Mouse (Mus musculus) cortical plate, adult 2 months (tissue): Measurements from ENCODE around the gene Spin4. TPM values are rescaled to one million over a fixed set of nuclear protein-coding genes. Genes with fewer than 3 reads are reported as not detected.

Experiments used
- H3K27ac ChIP-seq: fragments of 200-500 bp; 2 replicates; pipeline ENCODE4 v1.5.1; 2012; ENCODE audit warnings: low read length, control low read depth, inconsistent platforms; ENCODE audit not compliant: insufficient read depth
- H3K4me1 ChIP-seq: fragments of 200-500 bp; 2 replicates; pipeline ENCODE4 v1.6.1; 2011; ENCODE audit warnings: low read length; ENCODE audit not compliant: control insufficient read depth, insufficient read depth
- H3K4me3 ChIP-seq: fragments of 200-500 bp; 2 replicates; pipeline ENCODE4 v1.5.1; 2011; ENCODE audit warnings: mild to moderate bottlenecking, low read length, control low read depth; ENCODE audit not compliant: insufficient read depth
- CTCF ChIP-seq: fragments of 200-500 bp; IDR thresholded peaks from 2 replicates; pipeline ENCODE4 v1.5.1; 2011; ENCODE audit warnings: mild to moderate bottlenecking, control low read depth, low read length; ENCODE audit not compliant: insufficient read depth; ENCODE audit errors: extremely low read depth
- POLR2A ChIP-seq: fragments of 200-500 bp; IDR thresholded peaks from 2 replicates; pipeline ENCODE4 v1.6.1; 2011; ENCODE audit warnings: mild to moderate bottlenecking, low read length, control low read depth; ENCODE audit not compliant: insufficient read depth; ENCODE audit errors: extremely low read depth
- polyA plus RNA-seq: library from polyadenylated mRNA; depleted of rRNA; stranded (reverse); fragments of >200 nt; gene quantifications from 2 replicates; pipeline ENCODE4 v1.2.3, GENCODE M21; 2012; rRNA removed

The Spin4 gene
- polyA plus RNA-seq: 0.42 and 0.44 TPM in 2 replicates

DNA sequence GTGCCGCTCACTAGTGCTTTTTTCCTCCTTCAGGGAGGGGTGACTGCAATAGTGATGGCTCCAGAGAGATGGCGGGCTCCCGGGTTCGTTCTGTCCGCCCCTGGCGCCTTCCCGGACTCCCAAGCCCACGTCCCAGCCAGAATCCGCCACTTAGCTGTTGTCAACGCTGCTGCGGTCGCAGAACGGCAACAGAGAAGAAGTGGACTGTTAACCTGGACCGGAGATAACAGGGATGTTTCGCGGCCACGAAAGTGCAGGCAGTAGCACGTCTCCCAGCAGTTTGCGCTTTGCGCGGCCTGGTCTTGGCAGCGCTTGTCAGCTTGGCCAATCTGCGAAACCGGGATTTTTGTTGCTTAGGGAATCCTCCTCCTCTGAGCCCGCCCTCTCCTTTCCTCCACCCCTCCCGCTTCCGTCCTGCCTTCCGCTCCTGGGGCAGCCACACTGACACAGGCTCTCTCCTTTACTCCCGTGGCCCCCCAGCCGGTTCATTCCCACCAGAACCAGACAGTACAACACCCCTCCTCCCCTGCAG, at the start of gene Spin4:
Gene Spin4 (minus strand): TSS at position 322 of the 532 bp plus-strand sequence.
- Histone ChIP-seq H3K4me1 (no peaks in the 10 kb centered on the region; the same call in 1 of the 2 replicates), H3K4me3 (peak within 1 kb of the TSS; percentile 68), H3K27ac (no peak within 1 kb of the TSS; the same call in 1 of the 2 replicates)
- TF ChIP-seq CTCF (no peak), POLR2A (peak; percentile 55; the same call in 1 of the 2 replicates)

DNA sequence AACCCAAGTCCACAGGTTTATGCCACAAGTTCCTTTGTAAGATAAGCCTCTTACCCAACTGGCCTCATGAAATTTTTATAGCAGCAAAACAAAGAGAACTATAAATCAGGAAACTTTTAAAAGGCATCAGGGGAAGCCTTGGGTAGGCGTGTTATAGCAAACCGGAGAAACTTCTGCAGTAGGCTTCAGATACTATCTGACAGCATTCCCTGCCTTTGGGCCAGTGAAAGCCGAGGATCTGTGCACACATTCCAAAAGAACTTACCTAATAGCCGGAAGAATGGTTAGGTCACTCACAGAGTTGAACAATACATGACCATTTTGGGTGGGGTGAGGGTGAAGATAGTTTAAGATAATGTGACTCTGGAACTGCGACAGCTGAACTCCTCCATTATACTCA, 1.4 kb upstream of the Spin4 start:
- Histone ChIP-seq H3K4me3 (no peak overlapping the region), H3K4me1 (no peaks in the 10 kb centered on the region; the same call in 1 of the 2 replicates), H3K27ac (no peak overlapping the region)
- no peak for TF ChIP-seq CTCF
- no peak for TF ChIP-seq POLR2A

DNA sequence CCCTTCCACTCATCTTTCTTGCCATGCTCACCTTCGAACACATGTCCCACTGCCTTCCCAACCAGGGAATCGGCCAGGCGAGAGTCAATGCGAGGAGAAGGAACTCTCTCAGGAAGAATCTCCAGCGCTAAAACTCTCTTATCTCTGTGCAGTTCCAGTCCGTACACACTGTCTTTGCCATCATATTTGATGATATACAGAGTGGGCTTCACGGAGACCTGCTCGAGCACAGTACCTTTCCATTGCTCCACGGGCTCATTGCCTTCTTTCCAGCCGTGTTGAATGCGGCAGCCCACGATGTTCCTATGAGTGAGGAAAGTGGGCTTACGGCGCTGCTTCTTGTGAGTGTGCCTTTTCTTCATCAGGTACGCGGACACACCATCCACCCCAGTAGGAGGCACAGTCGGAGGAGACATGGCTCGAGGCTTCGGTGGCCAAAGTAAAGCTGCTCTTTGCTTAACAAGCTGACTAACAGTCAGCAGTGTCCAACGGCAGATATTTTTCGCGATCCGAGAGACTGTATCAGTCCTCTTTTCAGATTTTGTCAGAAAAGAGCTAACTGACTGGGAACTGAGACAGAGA, 612 bp downstream of the Spin4 start:
- no peak overlapping the region; the same call in 1 of the 2 replicates for H3K27ac ChIP-seq
- TF ChIP-seq POLR2A (no peak), CTCF (no peak)
- H3K4me1 ChIP-seq: no peaks in the 10 kb centered on the region; the same call in 1 of the 2 replicates
- H3K4me3 ChIP-seq: peak overlapping the region; percentile 68

DNA sequence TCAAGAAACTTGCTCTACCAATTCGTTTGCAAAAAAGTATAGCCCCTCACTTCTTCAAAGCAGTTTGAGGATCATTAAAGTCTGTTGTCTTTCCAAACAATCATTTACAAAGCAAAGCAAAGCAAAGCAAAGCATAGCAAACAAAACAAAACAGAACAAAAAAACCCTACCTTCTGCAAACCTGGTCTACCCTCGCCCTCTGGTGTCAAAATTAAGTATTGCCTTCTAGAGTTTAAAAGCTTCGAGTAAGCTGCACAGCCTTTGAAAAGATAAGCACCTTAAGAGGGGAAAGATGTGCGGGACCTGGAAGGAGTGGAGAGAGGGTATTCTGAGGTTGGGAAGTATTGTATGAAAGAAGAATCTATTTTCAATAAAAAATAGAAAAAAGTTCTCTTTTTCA, 14.4 kb downstream of the Spin4 start:
- Histone ChIP-seq H3K4me1 (no peaks in the 10 kb centered on the region), H3K27ac (no peak overlapping the region), H3K4me3 (no peak overlapping the region)
- TF ChIP-seq POLR2A (no peak), CTCF (peak; percentile 29; the same call in 1 of the 2 replicates)

DNA sequence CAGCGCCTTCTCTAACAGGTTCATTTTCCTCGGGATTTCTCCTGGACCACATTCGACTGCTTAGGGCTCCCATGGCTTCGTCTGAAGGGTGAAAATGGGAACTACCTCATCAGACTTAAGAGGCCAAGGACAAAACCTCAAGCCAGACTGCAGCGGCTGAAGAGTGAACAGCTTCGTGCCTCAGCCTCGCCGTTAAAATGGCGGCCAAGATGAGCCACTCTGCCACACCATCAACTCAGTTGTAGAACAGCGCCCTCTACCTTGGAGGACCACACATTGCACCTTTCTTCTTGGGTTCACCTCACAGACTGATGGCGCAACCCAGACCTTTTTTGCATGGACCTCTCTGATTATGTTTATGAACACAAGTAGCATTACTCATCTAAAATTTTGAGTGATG, 27.6 kb downstream of the Spin4 start:
- H3K4me1 ChIP-seq: no peaks in the 10 kb centered on the region
- no peak for TF ChIP-seq CTCF
- no peak for TF ChIP-seq POLR2A
- no peak overlapping the region for H3K4me3 ChIP-seq
- H3K27ac ChIP-seq: no peak overlapping the region

DNA sequence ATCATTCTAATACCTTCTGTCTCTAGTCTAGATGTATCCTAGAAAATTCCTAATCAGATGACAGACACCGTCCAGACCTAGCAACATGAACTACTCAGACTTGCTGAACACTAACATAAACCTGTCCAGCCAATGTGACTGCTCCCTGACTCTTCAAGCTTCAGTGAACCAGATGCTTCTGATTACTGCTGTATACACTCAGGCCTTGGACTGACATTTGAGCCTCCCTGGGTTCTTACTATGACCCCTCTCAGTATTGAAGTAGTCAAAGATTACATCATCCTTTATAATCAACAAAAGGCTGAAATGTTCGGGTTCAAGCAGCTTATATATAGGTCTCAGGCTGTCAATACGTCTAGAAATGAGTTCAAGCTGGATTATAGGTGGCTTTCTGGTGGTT, 32.4 kb downstream of the Spin4 start:
- Histone ChIP-seq H3K4me1 (no peaks in the 10 kb centered on the region), H3K27ac (no peak overlapping the region), H3K4me3 (no peak overlapping the region)
- TF ChIP-seq CTCF: no peak
- no peak for TF ChIP-seq POLR2A

DNA sequence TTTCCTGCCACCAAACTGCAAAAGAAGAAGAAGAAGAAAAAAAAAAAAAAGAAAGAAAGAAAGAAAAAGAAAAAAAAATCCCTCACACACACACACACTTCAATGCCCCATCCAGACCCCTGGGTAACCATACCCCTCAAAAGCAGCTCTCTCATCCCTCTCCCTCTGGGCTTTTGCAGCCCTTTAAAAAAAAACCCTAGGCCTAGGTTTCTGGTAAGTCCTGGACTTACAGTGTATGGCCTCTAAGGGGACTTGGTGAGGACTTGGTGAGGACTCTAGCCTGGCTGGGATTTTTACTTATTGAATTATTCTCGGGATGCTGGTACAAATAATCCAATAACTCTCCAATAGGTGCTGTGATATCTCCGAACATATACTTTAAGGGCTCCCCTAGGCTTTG, 35.6 kb downstream of the Spin4 start:
- no peaks in the 10 kb centered on the region for H3K4me1 ChIP-seq
- H3K27ac ChIP-seq: no peak overlapping the region
- no peak for TF ChIP-seq POLR2A
- TF ChIP-seq CTCF: no peak
- H3K4me3 ChIP-seq: peak overlapping the region; percentile 54; the same call in 1 of the 2 replicates

DNA sequence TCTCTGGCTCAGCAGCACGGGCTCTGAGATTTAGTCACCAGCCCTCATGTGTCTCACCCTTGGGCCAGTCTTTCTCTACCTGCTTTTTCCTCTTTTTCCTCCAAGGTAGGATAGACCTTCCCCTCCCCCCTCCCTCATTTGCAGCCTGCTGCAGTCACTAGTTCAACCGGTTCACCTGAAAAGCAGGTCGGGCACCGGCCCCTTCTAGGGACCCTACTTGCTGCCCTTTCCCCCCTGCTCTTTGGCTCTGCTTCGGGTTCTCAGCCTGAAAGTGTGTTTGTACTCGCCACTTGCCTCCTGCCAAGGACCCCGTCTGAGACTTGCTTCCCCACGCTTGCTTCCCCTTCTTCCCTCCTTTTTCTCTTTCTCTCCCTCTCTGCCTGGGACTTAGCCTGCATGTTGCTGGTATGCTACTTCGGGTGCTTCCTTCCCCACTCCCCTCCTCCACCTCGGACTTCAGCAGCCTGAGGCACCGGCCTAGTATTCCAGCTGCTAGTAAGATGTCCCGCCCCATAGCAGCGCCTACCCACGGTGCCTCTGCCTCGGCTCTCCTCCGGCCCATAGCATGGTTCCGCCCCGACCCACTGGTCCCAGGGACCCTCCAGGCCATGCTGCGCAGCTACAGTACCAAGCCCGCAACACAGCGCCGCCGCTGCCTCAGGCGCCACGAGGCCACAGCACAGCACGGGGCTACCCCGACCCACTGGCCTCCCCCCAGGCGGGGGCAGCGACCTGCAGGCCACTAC, 36.2 kb downstream of the Spin4 start:
- no peaks in the 10 kb centered on the region for H3K4me1 ChIP-seq
- TF ChIP-seq CTCF (no peak), POLR2A (no peak)
- peak overlapping the region; percentile 54 for H3K4me3 ChIP-seq

More for the DNA sequence above, 36.2 kb downstream of the Spin4 start:
- no peak overlapping the region for H3K27ac ChIP-seq

Other genes with a start within 250 kb of the Spin4 start
- gene Arhgef9, start 170.2 kb upstream of the Spin4 start, polyA plus RNA-seq: 161 and 169 TPM in 2 replicates